Mouse (Mus musculus): ENCODE measurements at regions not wholly inside any gene's neighbourhood (a gene's known extent, or its start where the extent isn't known, plus 50 kb on each side); places are given as distances from the start of the nearest gene placed in this dataset.

GRCm38 (mm10) chr3:21816968-21817858, 259.2 kb upstream of the Tbl1xr1 start:
- peak; percentile 72 for DNase-seq (ENCODE audit: low spot score)

GRCm38 (mm10) chr3:21819030-21819429, 257.4 kb upstream of the Tbl1xr1 start:
- DNase-seq (ENCODE audit: low spot score), result no peak

GRCm38 (mm10) chr3:21820051-21820598, 256.3 kb upstream of the Tbl1xr1 start:
- DNase-seq (ENCODE audit: low spot score), result no peak

- DNase-seq (ENCODE audit: low spot score), result no peak
Observed at GRCm38 (mm10) chr3:21822675-21823074, 253.8 kb upstream of the Tbl1xr1 start.

GRCm38 (mm10) chr3:21823331-21823730, 253.1 kb upstream of the Tbl1xr1 start:
- DNase-seq (ENCODE audit: low spot score), result no peak

GRCm38 (mm10) chr3:21824101-21824880, 252.2 kb upstream of the Tbl1xr1 start:
- DNase-seq (ENCODE audit: low spot score), result no peak

- DNase-seq (ENCODE audit: low spot score), result no peak
Observed at GRCm38 (mm10) chr3:21824913-21825610, 251.4 kb upstream of the Tbl1xr1 start.

GRCm38 (mm10) chr3:21827656-21828055, 248.8 kb upstream of the Tbl1xr1 start:
- no peak for DNase-seq (ENCODE audit: low spot score)

- DNase-seq (ENCODE audit: low spot score), result no peak
Observed at GRCm38 (mm10) chr3:21833111-21833510, 243.3 kb upstream of the Tbl1xr1 start.

GRCm38 (mm10) chr3:21835526-21835925, 240.9 kb upstream of the Tbl1xr1 start:
- DNase-seq (ENCODE audit: low spot score), result no peak

GRCm38 (mm10) chr3:21837297-21837946, 239.0 kb upstream of the Tbl1xr1 start:
- no peak for DNase-seq (ENCODE audit: low spot score)

- no peak for DNase-seq (ENCODE audit: low spot score)
Observed at GRCm38 (mm10) chr3:21840751-21841488, 235.5 kb upstream of the Tbl1xr1 start.

GRCm38 (mm10) chr3:21841506-21841905, 234.9 kb upstream of the Tbl1xr1 start:
- DNase-seq (ENCODE audit: low spot score), result no peak

GRCm38 (mm10) chr3:21842545-21843291, 233.7 kb upstream of the Tbl1xr1 start:
- no peak for DNase-seq (ENCODE audit: low spot score)

- DNase-seq (ENCODE audit: low spot score), result no peak
Observed at GRCm38 (mm10) chr3:21843292-21843852, 233.1 kb upstream of the Tbl1xr1 start.

- no peak for DNase-seq (ENCODE audit: low spot score)
Observed at GRCm38 (mm10) chr3:21849831-21850230, 226.6 kb upstream of the Tbl1xr1 start.

- DNase-seq (ENCODE audit: low spot score), result no peak
Observed at GRCm38 (mm10) chr3:21850977-21851376, 225.5 kb upstream of the Tbl1xr1 start.

- no peak for DNase-seq (ENCODE audit: low spot score)
Observed at GRCm38 (mm10) chr3:21854340-21854739, 222.1 kb upstream of the Tbl1xr1 start.

- DNase-seq (ENCODE audit: low spot score), result no peak
Observed at GRCm38 (mm10) chr3:21859436-21859835, 217.0 kb upstream of the Tbl1xr1 start.
